Mouse (Mus musculus): ENCODE measurements around the gene Etnppl. TPM values are rescaled to one million over a fixed set of nuclear protein-coding genes. Genes with fewer than 3 reads are reported as not detected.

The Etnppl gene
- polyA plus RNA-seq (2015; fragmentation: Nextera tagmentation; extraction: Ambion mirVana), result 0.16 and 0.64 TPM in 2 replicates

DNA sequence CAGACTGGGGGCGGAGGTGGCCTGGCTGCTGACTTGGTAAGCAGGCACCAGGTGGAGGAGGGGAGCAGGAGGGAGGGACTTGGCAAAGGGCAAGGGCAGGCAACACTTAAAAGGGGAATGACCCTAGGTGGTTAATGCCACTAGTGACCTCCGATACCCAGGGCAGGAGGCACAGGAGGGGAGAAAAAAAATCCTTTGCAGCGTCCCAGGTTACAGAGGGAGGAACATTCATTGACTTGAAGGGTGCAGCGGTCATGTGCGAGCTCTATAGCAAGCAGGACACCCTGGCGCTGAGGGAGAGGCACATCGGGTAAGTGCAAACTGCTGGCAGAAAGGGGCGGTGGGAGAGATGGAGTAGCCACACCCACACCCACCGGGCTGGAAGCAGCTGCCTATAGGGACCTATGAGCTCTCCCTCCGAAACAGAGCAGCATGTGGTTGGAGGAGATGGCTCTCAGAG lies at the start of gene Etnppl:
Gene Etnppl, plus strand, starts transcription at position 10 of the 460 bp plus-strand sequence.
- H3K27me3 ChIP-seq, result no peaks in the 10 kb centered on the region
- no peaks in the 10 kb centered on the region for H3K9me3 ChIP-seq (replicated peaks)
- no peak within 1 kb of the TSS for H3K27ac ChIP-seq (replicated peaks)
- H3K4me3 ChIP-seq (replicated peaks), result no peak within 1 kb of the TSS
- H3K4me2 ChIP-seq, result peak within 1 kb of the TSS; percentile 37
- no peak within 1 kb of the TSS for H3K9ac ChIP-seq
- ATAC-seq (ENCODE audit: insufficient read depth), result no peak
- H3K4me1 ChIP-seq (replicated peaks), result no peaks in the 10 kb centered on the region; the same call in 1 of the 2 replicates
- WGBS (ENCODE audit: insufficient replicate concordance), result 5% methylated on average over 10 of the region's 10 CpGs
- H3K36me3 ChIP-seq (replicated peaks), result no peaks in the 10 kb centered on the region

DNA sequence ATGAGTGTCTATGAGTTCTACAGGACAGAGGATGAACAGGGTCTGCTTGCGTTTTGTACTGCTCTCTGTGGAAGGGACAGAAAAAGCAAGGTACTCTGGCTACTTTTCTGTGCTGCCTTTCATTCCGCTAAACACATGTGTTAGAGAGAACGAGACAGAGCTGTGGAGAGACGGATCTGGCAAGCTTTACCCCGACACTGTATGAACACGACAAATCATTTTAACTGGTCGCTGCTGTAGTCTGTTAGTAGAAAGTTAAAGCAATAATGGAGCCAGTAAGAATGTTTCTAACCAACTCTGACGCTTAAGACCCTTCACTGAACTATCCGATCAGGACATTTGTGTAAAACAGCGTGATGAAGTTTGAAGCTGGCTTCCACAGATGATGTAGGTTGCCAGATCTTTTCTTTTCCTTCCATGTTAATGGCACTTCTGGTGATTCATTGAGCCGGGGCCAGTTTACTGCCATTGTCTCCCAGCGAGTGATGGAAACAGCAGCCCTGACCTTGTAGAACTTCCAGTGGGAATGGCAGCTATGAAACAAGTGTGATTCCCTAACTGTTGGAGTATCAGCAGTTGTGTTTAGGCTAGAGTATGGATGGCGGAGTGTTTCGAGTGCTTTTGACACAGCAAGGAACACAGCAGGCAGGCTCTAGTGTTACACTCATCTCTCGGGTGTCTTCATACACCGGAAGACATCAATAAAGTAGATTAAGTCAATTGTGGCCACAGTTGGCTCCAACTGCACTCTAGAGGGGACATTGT lies 48.7 kb upstream of the Etnppl start:
- Histone ChIP-seq H3K9me3 (replicated peaks) (no peaks in the 10 kb centered on the region), H3K4me2 (no peak overlapping the region), H3K36me3 (replicated peaks) (no peaks in the 10 kb centered on the region), H3K4me1 (replicated peaks) (no peaks in the 10 kb centered on the region), H3K4me3 (replicated peaks) (no peak overlapping the region), H3K27ac (replicated peaks) (no peak overlapping the region), H3K27me3 (no peaks in the 10 kb centered on the region), H3K9ac (no peak overlapping the region)
- no peak for ATAC-seq (ENCODE audit: insufficient read depth)
- WGBS (ENCODE audit: insufficient replicate concordance), result 63% methylated on average over 16 of the region's 16 CpGs

DNA sequence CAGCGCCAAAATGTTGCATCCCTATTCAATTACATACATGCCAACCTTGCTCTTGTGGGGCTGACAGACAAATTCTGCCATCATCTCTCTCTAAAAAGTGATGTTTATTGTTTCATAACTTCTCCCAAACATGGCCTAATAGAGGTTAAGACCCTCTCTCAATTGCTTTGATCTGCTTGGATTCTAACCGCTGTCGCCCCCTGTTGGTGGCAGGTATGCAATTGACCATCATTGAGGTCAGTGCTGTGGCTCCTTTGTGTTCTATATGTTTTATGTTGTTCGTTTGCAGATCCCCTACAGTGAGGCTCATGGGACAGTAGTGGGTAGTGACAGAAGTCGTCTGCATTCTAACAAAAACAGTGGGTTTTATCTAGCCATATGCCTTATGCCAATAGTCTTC lies 44.0 kb upstream of the Etnppl start:
- Histone ChIP-seq H3K4me3 (replicated peaks) (no peak overlapping the region), H3K9ac (no peak overlapping the region), H3K27ac (replicated peaks) (no peak overlapping the region), H3K27me3 (no peaks in the 10 kb centered on the region), H3K36me3 (replicated peaks) (no peaks in the 10 kb centered on the region), H3K9me3 (replicated peaks) (no peaks in the 10 kb centered on the region), H3K4me1 (replicated peaks) (no peaks in the 10 kb centered on the region), H3K4me2 (no peak overlapping the region)
- no peak for ATAC-seq (ENCODE audit: insufficient read depth)
- 56% methylated on average over 5 of the region's 5 CpGs for WGBS (ENCODE audit: insufficient replicate concordance)

DNA sequence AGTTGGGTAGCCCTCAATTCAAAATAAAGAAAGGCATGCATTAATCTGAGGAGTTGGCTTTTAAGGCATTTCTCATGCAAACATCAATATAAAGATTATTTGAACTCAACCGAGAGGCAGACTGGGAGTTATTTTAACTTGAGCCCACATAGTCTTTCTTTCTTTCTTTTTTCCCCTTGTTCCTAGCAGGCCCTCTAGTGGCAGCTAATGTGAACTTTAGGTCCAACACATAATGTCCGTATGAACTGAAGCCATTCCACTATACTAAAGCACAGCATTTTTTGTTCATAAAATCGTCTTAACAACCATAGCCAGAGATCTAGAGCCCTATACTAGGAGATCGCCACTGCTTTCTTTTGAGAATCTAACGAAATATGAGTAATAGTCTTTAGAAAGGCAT lies 42.6 kb upstream of the Etnppl start:
- Histone ChIP-seq H3K9ac (no peak overlapping the region), H3K4me2 (no peak overlapping the region), H3K4me3 (replicated peaks) (no peak overlapping the region), H3K27ac (replicated peaks) (no peak overlapping the region), H3K9me3 (replicated peaks) (no peaks in the 10 kb centered on the region), H3K27me3 (no peaks in the 10 kb centered on the region), H3K36me3 (replicated peaks) (no peaks in the 10 kb centered on the region), H3K4me1 (replicated peaks) (no peaks in the 10 kb centered on the region)
- 15% methylated on average over 5 of the region's 5 CpGs for WGBS (ENCODE audit: insufficient replicate concordance)
- ATAC-seq (ENCODE audit: insufficient read depth), result no peak

DNA sequence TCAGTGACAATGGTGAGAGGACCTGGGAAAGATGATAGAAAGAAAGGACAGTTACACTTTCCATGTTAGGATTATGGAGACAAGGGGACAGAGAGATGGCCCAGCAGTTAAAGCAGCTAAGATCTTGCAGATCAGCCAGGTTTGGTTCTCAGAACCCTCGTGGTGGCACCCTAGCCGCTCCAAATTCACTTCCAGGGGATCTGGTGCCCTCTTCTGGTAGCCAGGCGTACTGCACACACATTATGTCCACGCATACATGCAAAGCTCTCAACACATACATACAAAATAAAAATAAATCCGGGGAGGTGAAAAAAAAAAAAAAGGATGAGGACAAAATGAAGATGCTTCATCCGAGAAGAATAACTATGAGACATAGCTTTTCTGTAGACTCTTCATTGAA lies 40.6 kb upstream of the Etnppl start:
- Histone ChIP-seq H3K4me2 (no peak overlapping the region), H3K27ac (replicated peaks) (no peak overlapping the region), H3K27me3 (no peaks in the 10 kb centered on the region), H3K9ac (no peak overlapping the region), H3K4me1 (replicated peaks) (no peaks in the 10 kb centered on the region), H3K36me3 (replicated peaks) (no peaks in the 10 kb centered on the region), H3K4me3 (replicated peaks) (no peak overlapping the region), H3K9me3 (replicated peaks) (no peaks in the 10 kb centered on the region)
- ATAC-seq (ENCODE audit: insufficient read depth), result no peak
- 45% methylated on average over 6 of the region's 6 CpGs for WGBS (ENCODE audit: insufficient replicate concordance)

DNA sequence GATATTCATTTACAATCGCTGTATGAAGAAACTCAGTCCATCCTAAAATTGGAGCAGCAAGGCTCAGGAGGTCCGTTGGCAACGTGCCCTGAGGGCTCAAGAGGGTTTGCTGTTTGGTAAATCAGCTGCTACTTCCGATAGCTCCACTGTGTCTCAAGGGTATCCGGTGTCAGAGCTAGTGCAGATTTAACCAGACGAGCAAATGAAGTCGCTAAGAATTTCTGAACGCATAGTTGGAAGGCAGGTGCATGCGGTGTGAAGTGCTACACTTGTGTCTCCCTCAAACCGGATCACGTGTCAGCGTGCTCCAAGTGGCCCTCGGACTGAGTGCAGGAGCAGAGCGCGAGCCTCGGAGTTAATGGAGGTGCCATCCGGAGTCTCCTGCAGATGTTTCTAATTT lies 37.7 kb upstream of the Etnppl start:
- Histone ChIP-seq H3K9ac (no peak overlapping the region), H3K27me3 (no peaks in the 10 kb centered on the region), H3K36me3 (replicated peaks) (no peaks in the 10 kb centered on the region), H3K9me3 (replicated peaks) (no peaks in the 10 kb centered on the region), H3K4me1 (replicated peaks) (no peaks in the 10 kb centered on the region), H3K27ac (replicated peaks) (no peak overlapping the region), H3K4me3 (replicated peaks) (no peak overlapping the region), H3K4me2 (no peak overlapping the region)
- WGBS (ENCODE audit: insufficient replicate concordance), result 68% methylated on average over 17 of the region's 17 CpGs
- ATAC-seq (ENCODE audit: insufficient read depth), result no peak

DNA sequence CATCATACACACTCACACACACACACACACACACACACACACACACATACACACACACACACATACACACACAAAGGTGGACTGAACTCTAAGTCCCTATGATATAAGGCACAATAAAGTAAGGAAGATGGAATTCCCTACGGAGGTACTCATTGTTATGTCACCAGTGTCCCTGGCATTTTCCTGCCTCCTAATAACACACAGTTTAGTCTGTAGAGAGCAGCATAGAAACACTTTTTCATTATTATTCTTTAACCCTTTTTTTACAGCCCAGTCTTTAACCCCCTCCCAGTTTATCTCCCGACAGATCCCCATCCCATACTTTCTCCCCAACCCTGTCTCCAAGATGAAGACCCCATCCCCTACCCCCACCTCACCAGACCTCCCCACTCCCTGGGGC lies 35.7 kb upstream of the Etnppl start:
- Histone ChIP-seq H3K4me2 (no peak overlapping the region), H3K9ac (no peak overlapping the region), H3K4me1 (replicated peaks) (no peaks in the 10 kb centered on the region), H3K9me3 (replicated peaks) (no peaks in the 10 kb centered on the region), H3K27me3 (no peaks in the 10 kb centered on the region), H3K27ac (replicated peaks) (no peak overlapping the region), H3K4me3 (replicated peaks) (no peak overlapping the region), H3K36me3 (replicated peaks) (no peaks in the 10 kb centered on the region)
- no peak for ATAC-seq (ENCODE audit: insufficient read depth)
- WGBS (ENCODE audit: insufficient replicate concordance), result 61% methylated on average over 2 of the region's 2 CpGs

DNA sequence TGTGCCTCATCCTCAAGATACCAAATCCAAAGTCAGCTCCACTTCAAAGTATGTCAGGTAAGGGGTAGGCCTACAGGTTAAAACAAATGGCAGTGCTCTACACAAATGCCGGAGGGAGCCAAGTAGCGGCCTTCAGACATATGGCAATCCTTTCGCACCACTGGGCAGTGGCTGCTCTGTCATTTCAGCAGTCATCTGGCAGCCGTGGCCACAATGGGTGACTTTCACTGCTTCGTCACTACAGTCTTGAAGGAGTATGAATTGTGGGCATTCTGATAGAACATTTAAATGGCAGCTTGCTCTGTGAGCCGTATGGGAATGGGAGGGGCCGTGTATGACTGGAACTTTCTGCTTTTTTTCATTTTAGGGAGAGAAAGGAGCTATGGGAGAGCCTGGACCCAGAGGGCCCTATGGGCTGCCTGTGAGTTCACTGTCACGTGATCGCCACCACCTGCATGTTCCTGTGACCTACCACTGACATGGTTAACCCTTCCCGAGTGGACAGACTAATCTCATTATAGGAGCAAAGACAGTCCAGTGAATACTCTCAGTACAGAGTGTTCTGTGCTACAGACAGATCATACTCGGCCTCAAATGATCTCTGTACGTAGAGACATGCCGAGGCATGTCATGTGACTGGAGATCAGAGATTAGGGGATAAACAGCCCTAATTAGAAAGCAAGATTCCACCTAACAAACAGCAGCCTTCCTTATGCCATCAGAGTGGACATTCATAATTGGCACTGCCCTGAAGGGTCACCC lies 34.2 kb upstream of the Etnppl start:
- no peak for ATAC-seq (ENCODE audit: insufficient read depth)
- no peaks in the 10 kb centered on the region for H3K27me3 ChIP-seq
- H3K4me3 ChIP-seq (replicated peaks), result no peak overlapping the region
- no peak overlapping the region for H3K4me2 ChIP-seq
- H3K36me3 ChIP-seq (replicated peaks), result no peaks in the 10 kb centered on the region
- WGBS (ENCODE audit: insufficient replicate concordance), result 64% methylated on average over 13 of the region's 13 CpGs
- no peak overlapping the region for H3K27ac ChIP-seq (replicated peaks)
- H3K9me3 ChIP-seq (replicated peaks), result no peaks in the 10 kb centered on the region
- H3K9ac ChIP-seq, result no peak overlapping the region
- no peaks in the 10 kb centered on the region for H3K4me1 ChIP-seq (replicated peaks)

DNA sequence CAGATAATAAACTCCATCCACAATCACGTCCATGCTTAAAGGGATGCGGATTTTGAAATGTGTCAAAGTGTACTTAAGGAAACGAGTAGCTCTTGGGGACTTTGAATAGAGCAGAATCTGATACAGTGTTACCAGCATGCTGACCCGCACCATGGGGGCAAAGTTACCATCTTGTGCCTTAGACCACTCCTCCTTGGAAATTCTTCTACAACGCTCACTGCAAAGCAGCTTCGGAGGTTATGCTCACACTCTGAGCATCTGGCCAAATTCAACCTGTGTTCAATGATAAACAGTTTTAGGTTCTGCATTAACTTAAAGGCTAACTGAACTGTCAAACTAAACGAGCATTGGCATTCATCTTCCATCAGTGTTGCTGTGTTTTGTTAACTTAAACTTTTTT lies 33.2 kb upstream of the Etnppl start:
- no peak overlapping the region for H3K27ac ChIP-seq (replicated peaks)
- H3K4me2 ChIP-seq, result no peak overlapping the region
- H3K9ac ChIP-seq, result no peak overlapping the region
- no peaks in the 10 kb centered on the region for H3K4me1 ChIP-seq (replicated peaks)
- H3K4me3 ChIP-seq (replicated peaks), result no peak overlapping the region
- H3K27me3 ChIP-seq, result no peaks in the 10 kb centered on the region
- H3K36me3 ChIP-seq (replicated peaks), result no peaks in the 10 kb centered on the region
- no peak for ATAC-seq (ENCODE audit: insufficient read depth)
- WGBS (ENCODE audit: insufficient replicate concordance), result 65% methylated on average over 7 of the region's 7 CpGs
- H3K9me3 ChIP-seq (replicated peaks), result no peaks in the 10 kb centered on the region

DNA sequence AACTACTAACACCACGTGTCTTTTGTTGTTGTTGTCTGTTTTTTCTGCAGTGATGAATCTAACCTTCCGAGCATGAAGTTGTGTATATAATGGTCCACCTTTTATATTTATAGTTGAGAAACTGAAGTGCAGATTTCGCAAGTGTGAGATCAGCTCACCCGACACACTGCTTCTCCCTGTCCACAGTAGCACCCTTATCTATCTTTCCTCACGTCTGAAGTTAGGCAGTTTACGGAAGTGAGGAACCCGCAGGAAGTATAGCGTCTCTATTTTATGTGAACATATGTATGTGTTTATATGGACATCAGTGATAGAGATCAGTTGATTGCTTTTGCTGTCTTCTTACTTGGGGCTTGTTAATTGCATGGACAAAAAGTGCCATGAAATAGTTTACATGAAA lies 22.2 kb upstream of the Etnppl start:
- H3K36me3 ChIP-seq (replicated peaks), result no peaks in the 10 kb centered on the region

DNA sequence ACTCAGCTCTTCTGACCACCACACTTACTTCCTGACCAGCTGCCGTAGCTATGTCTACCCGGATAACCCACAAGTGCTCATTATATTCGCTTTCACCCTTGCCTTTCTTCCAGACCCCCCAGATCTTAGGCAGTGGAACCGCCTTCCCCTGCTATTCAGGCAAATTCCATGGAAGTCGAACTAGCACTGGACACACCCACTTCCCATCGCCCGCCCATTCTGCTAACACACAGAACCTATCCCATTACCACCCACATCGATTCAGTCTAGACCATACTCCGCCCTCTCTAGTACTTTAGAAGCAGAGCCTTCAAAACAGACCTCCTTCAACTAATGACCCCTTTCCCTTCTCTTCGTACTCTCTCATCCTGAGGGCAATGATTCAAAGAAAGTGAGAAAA lies 15.8 kb upstream of the Etnppl start:
- Histone ChIP-seq H3K4me2 (no peak overlapping the region), H3K9ac (no peak overlapping the region), H3K4me3 (replicated peaks) (no peak overlapping the region), H3K36me3 (replicated peaks) (no peaks in the 10 kb centered on the region), H3K27me3 (no peaks in the 10 kb centered on the region), H3K27ac (replicated peaks) (no peak overlapping the region), H3K4me1 (replicated peaks) (no peaks in the 10 kb centered on the region), H3K9me3 (replicated peaks) (no peaks in the 10 kb centered on the region)
- no peak for ATAC-seq (ENCODE audit: insufficient read depth)
- 68% methylated on average over 10 of the region's 10 CpGs for WGBS (ENCODE audit: insufficient replicate concordance)

More for the DNA sequence above, 22.2 kb upstream of the Etnppl start:
- 35% methylated on average over 8 of the region's 8 CpGs for WGBS (ENCODE audit: insufficient replicate concordance)
- no peak overlapping the region for H3K9ac ChIP-seq
- no peak for ATAC-seq (ENCODE audit: insufficient read depth)
- H3K4me3 ChIP-seq (replicated peaks), result no peak overlapping the region
- H3K4me1 ChIP-seq (replicated peaks), result no peaks in the 10 kb centered on the region
- H3K27ac ChIP-seq (replicated peaks), result no peak overlapping the region
- no peaks in the 10 kb centered on the region for H3K9me3 ChIP-seq (replicated peaks)
- no peak overlapping the region for H3K4me2 ChIP-seq
- no peaks in the 10 kb centered on the region for H3K27me3 ChIP-seq

All from liver, embryonic 15.5 days (tissue).